Mouse (Mus musculus) adrenal gland, postnatal 25 days (tissue): ENCODE measurements around the gene Tcf7l1. TPM values are rescaled to one million over a fixed set of nuclear protein-coding genes. Genes with fewer than 3 reads are reported as not detected.

Experiments used
- DNase-seq: peaks from one replicate; pipeline ENCODE4 v3.0.0; 2021; ENCODE audit warnings: mixed read lengths
- total RNA-seq: library from RNA; stranded (reverse); gene quantifications from 2 replicates; pipeline ENCODE4 v1.2.3, GENCODE M21; 2021

The Tcf7l1 gene
- total RNA-seq, 1 experiment from 2014 or later, result 13.1 TPM

DNA sequence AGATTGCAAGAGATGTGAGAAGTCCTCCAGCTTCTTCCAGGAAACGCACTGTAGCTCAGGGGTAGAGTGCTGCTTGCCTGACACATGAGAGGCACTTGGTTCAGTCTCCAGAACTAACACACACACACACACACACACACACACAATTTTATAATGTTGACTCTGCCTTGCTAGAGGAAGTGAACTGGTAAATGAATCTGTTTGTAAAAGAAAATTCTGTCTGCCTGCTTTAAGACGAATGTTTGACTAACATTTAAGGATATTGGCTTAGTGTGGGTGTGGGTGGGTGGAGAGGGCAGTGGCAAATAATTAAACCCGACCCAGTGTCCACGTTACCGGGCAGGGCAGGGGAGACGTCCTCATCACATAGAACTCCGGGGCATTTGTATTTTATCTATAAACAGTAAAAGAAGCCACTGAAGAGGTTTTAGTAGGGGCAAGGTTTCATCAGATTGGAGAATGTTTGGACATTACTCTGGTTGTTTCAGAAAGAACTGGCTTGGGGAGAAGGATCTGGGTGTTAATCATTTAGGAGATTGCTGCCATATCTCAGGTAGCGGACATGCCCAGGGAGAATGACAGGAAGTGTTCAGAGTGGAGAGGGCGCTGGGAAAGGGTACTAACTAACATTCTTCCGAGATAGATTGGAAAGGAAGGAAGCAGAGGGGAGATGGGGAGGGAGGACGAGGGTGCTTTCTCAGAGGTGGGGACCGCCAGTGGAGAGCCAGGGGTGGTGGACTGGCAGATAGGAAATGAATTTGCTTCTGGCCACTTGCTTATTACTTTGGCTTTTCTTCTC lies 169.1 kb downstream of the Tcf7l1 start:
- DNase-seq, result no peak

DNA sequence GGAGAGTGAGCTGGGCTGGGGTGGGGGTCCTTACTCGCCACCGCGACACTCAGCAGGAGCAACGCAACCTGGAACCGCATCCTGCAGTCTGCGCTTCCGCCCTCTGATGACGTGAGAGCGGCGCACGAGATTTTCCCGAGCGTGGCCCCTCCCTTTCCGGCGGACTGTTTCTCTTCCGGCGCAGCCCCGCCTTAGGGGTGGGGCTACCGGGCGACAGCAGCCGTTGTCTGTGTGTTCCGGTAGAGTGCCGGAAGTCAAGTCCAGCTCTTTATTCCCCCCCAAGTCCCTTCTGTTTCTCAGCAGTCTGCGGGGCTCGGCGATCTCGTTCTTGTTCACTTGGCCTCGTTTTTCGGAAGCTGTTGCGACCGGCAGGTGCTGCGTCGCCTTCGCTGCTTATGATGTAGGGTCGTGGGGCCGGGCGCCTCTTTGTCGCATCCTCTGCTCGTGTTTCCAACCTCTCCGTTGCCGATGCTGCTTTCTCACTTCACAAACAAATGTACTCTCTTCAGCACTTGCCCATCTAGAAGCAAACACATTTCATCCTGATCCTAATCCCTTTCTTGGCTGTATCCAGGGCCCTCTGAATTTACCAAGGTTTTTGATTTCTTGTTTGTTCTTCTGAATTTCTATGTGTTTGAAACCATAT lies 172.3 kb downstream of the Tcf7l1 start, which contains the start of gene Tgoln1:
Gene Tgoln1, minus strand, starts transcription at position 358 of the 646 bp plus-strand sequence.
- DNase-seq, result peak; percentile 93

DNA sequence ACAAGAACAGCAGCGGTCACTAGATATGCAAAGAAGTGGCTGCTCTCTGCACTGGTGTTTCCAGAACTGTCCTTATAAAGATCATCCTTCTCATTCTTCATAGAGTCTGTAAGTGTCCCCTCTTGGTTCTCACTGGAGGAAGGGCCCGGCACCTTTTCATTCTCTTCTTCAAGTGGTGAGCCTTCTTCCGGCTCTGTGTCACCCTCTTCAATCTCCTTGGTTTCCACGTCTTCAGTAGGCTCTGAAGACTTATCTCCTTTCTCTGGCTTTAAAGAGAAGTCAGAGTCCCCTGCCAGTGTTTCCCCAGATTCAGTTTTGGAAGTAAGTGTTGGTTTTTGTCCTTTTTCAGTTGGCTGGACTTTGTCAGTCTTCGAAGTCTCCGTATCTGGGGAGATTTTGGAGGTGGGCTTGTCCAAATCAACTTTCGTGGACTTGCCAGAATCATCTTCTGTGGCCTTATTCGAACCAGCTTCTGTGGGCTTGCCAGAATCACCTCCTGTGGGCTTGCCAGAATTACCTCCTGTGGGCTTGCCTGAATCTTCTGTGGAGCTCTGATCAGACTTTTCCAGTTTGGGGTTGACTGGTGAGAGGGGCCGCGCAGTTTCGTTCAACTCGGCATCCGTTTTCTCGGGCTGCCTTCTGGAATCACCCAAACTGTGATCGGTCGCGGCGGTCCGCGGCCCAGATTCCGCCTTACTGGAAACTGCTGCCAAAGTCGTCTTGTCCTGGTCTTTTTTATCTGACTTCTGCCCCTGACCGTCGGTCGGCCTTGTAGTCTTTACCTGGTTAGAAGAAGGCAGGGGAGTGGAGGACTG lies 173.3 kb downstream of the Tcf7l1 start:
- DNase-seq, result no peak

DNA sequence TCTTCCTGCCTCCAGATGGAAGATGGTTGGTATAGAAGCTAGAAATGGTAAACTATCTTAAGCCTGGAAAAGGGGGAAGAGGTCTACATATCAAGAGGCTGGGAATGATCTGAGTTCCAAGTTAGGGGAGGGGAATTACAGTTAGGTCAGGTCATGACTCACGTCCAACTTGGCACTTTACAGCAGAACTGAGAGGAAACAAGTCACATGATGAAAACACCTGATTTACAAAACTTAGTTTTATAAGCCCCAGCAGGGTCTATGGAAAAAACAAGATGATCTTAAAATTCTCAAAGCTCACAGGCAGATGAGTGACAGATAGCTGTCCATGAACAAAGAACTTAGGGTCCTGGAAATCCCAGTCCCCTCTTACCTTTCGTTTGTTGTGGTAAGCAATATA lies 173.9 kb downstream of the Tcf7l1 start:
- no peak for DNase-seq

DNA sequence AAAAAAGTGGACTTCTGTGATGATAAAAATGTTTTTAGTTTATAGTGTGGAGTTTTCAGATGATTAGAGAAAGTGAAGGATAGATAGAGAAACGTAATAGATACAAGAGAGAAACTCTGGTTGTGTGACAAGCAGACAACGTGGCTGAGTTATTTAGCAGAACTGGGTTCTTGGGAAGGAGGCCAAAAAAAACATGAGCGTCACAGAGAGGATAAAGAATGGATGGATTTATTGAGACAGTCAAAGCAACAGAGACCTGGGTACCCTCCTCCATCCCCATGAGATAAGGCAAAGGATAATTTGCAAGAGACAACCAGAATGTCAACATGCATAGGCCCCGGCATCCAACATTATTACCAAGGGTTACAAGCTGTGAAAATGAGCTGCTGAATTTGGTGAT lies 178.8 kb downstream of the Tcf7l1 start:
- no peak for DNase-seq

DNA sequence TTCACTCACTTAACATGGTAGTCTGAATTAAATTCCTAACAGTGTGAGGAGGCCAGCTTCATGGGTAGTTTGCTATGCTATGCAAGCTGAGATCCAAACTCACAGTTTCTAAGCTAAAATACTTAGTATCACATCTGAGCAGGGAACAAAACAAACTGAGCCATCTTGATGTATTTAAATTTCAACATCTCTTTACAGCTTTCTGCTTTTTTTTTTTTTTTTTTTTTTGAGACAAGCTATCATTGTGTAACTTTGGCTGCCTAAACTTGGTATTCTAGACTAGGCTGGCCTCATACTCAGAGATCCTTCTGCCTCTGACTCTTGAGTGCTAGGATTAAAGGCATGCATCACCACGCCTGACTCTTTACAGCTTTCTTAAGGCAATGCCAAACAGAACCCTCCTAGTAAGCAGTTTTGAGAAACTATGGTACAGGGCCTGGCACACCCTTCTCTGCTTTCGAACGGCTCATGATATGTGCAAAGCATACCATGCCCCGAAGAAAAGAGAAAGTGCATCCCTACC lies 180.3 kb downstream of the Tcf7l1 start:
- no peak for DNase-seq

DNA sequence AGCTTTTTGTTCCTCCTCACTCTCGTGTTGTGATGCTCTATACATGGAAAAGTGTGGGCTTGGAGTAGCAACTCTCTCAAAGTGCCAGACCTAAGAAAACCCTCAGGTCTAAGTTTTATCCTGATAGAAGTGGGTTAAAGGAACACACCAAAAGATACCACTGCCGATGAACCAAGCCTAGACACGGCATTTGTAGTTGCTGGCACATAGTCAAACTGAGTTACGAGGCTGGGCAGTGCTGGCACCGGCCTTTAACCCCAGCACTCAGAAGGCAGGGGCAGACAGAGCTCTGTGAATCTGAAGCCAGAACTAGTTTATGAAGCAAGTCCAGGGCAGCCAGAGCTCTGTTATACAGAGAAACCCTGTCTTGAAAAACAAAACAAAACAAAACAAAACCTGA lies 181.4 kb downstream of the Tcf7l1 start:
- DNase-seq, result no peak

DNA sequence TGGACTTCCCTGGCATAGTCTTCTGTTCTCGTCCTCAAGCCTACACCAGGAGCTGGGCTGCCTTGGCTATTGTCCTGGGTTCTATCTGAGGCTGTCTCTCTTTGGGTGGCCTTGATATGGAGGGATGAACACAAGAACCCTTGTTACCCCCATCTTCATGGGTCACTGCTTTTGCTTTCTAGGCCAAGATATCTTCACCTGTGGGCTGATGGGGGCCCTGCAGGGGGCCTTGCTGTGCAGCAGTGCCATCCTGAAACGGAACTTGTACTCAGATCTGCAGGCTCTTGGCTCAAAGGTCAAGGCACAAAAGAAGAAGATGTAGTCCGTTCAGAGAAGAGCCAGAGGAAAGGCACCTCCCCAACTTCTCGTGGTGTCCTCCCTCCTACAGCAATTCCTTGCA lies 182.0 kb downstream of the Tcf7l1 start:
- no peak for DNase-seq

DNA sequence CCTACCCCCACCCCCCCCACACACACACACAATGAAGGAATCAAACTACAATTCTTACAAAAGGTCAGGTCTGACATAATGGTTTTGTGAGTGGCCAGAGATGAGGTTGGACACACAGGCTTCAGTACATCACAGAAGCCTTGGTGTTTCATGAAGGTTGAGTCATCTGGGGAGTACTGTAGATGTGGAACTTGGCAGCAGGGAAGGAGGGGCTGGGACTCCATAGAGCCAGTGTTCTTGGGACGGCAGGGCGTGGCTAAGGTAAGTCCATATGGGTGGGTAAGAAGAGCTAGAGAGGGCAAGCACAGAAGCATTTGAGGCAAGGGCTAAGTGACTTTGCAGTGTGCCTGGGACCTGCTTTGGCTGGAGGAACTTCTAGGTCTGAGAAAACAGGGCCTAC lies 185.0 kb downstream of the Tcf7l1 start:
- DNase-seq, result no peak

DNA sequence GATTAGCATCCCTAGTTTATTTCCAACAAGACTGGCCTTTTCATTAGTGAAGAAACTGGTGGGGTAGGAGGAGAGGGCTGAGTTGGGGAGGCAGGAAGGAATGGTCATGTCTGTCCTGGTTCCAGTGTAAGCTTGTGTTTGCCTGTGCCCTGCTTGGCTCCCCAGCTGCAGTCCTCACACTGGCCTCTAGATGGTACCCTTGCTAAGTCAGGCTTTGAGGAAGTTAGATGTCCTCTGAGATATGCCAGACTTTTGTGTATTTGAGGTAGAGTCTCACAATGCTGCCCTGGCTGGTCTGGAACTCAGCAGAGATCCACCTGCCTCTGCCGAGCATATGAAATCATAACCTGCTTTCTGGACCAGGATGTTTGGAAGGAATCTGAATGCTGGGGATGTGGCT lies 187.3 kb downstream of the Tcf7l1 start:
- DNase-seq, result peak; percentile 79

DNA sequence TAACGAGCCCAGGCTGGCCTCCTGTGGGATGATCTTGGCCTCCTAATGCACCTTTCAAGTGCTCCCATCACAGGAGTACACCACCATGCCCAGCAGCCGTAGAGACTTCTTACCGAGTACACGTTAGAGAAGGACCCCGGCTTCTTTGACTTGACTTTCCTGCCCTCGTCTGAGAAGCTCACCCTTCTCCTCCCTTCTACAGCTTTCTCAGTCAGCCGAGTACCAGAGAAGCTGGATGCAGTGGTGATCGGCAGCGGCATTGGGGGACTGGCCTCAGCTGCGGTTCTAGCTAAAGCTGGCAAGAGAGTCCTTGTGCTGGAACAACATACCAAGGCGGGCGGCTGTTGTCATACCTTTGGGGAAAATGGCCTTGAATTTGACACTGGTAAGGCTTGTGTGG lies 188.3 kb downstream of the Tcf7l1 start:
- DNase-seq, result no peak

DNA sequence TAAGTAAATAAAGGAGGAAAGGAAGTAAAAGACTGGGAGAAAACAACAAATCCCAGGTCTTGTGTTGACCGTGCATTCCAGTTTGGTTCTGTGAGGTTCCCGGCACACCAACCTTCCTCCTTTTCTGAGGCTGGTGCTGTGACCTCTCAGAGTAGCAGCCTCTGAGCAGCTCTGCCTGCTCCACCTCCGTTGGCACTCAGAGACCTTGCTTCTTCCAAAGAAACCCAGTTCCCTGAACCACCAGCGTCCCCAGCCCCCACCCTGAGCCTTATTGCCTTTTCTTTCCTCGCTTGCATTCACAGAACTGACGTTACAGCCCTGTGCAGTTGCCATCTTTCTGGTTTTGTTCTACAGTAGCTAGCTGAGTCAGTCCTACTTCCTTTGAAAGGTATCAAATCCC lies 188.8 kb downstream of the Tcf7l1 start:
- peak; percentile 27 for DNase-seq

DNA sequence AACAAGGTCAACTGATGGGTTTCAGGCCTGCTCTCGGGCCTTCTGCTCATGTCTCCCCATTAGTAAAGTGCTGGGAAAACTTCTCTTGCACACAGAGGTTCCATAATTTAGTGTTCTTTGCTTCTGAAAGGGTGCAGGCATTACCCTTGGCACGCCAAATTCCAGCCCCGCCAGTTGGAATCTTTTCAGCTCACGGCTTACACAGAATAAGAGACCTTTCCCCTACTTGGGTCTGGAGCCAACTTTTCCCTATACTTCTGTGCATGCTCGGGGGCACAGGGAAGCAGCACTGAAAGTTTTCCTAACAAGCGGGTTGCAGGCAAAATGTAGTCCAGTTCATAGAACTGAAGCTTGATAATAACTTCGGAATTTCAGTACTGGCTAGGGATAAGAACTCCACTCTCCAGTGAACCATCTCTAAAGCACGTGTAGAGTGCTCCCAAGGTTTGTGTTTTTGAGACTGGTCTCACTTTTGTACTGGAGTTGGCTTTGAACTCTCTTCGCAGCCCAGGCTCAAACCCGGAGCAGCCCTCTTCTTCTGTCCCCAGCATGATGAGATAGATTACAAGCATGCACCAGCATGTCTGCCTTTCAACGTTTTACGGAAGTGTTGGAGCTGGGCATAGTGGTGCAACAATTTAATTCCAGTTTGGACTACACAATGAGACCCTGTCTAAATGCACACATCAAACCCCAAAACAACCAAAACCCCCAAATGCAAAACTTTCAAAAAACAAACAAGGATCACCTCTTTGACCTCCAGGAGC lies 190.1 kb downstream of the Tcf7l1 start:
- DNase-seq, result peak; percentile 47

DNA sequence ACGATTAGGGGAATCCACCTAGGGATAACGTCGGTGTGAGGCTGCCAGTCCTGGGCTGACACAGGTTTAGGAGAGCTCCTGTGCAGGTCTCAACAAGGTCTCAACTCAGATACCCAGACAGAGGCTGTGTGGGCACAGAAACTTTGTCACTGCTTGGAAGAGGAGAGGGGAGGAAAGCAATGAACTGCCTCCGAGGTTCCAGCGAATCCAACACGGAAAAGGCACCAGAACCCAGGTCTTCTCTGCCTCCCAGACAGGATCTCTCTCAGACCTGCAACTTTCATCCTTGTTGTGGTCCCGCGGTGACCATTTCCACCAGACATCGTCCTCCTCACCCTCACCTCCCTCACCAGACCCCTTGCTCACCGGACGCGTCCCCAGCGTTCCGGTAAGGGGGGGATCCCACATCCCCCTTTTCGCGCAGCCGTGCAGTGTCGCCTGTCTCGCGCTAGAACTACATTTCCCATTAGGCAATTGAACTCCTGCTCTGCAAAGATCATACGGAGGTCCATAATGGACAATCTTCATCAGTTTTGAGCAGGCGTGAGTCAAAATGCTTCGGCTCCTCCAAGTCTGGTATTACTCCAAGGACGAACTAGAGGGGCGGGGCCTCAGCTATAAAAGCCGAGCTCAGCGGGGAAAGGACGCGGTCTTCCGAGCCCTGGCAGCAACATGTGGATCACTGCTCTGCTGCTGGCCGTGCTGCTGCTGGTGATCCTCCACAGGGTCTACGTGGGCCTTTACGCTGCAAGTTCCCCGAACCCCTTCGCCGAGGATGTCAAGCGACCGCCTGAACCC lies 190.9 kb downstream of the Tcf7l1 start, which contains the start of the genes Elmod3 and Retsat:
Gene Elmod3, minus strand, starts transcription at position 458 of the 798 bp plus-strand sequence.
Gene Retsat, plus strand, starts transcription at position 520 of the 798 bp plus-strand sequence.
- DNase-seq, result peak; percentile 94

DNA sequence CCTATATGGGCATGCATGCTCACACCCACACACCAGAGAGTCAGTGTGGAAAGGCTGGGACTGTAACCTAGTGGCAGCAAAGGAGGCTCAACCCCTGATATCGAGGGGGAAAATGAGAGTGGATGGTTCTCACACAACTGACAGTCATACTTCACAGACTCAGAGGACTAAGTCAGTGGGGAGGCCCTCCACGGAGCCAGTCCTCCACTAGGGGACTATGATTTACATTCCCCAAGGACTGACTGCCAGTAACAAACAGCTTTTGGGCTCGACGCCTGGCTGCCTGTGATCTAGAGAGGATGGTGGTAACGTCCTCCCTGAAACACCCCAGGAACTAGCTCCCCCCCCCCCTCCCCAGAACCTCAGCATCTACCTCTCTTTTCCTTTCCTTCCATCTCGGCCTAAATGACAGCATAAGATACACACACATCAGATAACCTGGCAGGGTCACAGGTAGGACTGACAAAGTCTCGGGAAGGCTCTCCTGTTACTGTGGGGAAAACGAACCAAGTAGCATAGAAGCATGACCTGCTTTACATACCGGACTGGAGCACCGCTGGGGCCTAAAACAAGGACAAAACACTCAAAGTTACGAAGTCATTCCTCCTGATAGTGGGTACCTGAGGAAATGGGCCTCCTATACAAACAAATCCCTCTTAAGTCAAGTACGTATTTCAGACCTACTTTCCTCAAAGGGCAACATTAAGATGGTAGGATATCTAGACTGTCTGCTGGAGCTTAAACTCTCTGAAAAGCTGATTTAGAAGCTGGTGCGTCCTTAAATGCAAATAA lies 191.8 kb downstream of the Tcf7l1 start:
- DNase-seq, result peak; percentile 36

DNA sequence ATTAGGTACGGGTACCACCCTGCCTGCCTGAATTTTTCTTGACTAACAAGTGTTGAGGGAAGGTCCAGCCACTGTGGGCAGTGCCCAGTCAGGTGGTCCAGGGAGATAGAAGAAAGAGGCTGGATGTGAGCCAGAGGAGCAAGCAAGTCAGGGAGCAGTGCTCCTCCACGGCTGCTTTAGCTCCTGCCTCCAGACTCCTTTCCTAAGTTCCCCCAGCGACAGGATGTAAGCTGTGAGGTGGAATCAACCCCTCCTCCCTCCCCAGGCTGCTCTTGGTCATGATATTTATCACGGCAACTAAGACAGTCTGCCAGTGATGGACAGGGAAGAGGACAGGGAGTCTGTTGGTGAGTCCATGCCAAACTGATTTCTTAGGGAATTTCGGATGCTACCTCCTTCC lies 195.1 kb downstream of the Tcf7l1 start:
- no peak for DNase-seq

DNA sequence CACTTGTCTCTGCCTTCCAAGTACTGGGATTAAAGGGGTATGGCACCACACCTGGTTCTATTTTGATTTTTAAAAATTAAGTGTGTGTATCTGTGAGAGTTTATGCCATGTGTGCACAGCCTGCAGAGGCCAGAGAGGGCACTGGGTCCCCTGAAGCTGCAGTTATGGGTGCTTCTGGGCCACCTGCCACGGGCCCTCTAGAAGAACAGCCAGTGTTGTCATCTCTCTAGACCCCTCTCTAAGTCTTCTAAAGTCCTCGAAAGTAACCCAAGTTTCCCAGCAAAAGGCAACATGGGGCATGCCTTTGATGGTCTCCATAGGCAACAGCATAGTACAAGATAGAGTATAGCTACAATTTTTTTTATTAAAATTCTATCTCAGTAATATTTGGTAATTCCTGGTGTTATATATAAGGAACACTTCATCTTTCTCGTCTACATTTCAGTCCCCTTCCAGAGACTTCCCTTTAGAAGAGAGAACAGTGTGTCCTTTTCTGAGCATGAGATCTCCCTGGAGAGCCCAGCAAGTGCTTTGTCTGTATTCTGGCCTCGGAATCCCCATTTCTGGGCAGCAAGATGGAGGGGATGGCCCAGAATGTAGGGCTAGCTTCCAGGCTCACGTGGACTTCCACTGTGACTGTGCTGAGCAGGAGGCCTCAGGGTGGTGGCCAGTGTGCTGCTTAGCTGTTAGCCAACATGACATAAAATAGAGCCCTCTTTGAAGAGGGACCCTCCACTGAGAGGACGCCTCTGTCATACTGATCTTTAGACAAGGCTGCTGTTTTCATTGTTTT lies 195.8 kb downstream of the Tcf7l1 start:
- no peak for DNase-seq

DNA sequence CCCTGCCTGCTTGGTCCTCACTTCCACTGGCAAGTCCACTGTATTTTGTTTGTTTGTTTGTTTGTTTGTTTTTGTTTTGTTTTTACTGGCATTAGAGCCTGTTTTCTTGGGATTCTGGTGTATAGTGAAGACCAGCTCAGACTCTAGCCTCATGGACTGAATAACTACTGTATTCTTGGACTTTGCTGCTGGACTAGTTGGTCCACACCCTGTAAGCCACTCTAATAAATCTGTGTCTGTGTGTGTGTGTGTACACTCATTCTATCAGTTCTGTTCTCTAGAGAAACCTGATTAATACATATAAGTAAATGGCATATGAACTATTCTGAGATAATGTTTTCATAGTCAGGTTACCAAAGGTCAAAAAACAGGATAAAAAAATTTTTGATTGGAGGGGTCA lies 198.9 kb downstream of the Tcf7l1 start:
- DNase-seq, result no peak

DNA sequence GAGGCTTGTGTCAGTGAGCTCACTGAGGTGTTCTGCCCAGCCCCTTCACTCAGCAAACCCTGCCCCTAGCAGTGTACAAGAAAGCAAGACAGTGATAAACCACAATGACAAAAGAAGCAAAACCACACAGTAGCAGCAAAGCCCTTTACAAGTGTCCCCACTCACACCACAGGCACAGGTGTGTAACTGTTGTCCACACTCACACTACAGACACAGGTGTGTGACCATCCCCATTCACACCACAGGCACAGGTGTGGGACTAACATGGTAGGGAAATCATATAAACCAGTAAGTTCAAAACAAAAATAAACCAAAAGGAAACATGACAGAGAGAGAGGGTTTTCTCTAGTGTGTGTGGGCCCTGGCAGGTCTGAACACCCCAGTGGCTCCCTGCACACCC lies 200.7 kb downstream of the Tcf7l1 start:
- DNase-seq, result no peak
